Mouse (Mus musculus): ENCODE measurements around the gene Slc9a1.

GRCm38 (mm10) chr4:133460006-133460405 is 90.5 kb downstream of the Slc9a1 start:
- TF ChIP-seq CTCF (IDR thresholded peaks at IDR 0.05; ENCODE audit: low read depth) (no peak), EP300 (IDR thresholded peaks at IDR 0.05; ENCODE audit: low read depth) (no peak)
